ENCODE assay signal across 15 mouse cellular contexts in genomic region chr8:18268301-18268700, GRCm38 (mm10).
DNase-seq lines count a peak whose midpoint lies in the region; ATAC-seq and TF ChIP-seq lines count a peak whose summit lies in the region.
"Had no signal": no experiment of that assay in that cellular context is flagged by ENCODE, and none has a peak within 500 bp of the region (broad histone marks: within the 10 kb centered on the region; RNA-seq: fewer than 3 reads in every experiment).

No protein-coding gene starts in this region.

- H3K4me1 ChIP-seq in lung, embryonic 14.5 days (ENCODE audit: insufficient read depth), result no peaks in the 10 kb centered on the region
- H3K4me1 ChIP-seq in thymus, adult 2 months (replicated peaks; ENCODE audit: control insufficient read depth, insufficient read depth, low read length), result no peaks in the 10 kb centered on the region

- no peak overlapping the region for H3K4me3 ChIP-seq in lung, embryonic 14.5 days (ENCODE audit: low read depth, low read length)
- H3K4me3 ChIP-seq in thymus, adult 2 months (ENCODE audit: control insufficient read depth, insufficient read depth, low read length), result no peak overlapping the region
- H3K4me3 ChIP-seq: neural tube, embryonic 15.5 days had no signal

- no peak overlapping the region for H3K4me2 ChIP-seq in lung, embryonic 14.5 days
- H3K4me2 ChIP-seq: neural tube, embryonic 15.5 days had no signal

- no peak overlapping the region for H3K9ac ChIP-seq in lung, embryonic 14.5 days
- H3K9ac ChIP-seq: neural tube, embryonic 15.5 days had no signal

- TF ChIP-seq POLR2A in thymus, adult 2 months (IDR thresholded peaks at IDR 0.05; ENCODE audit: control insufficient read depth, extremely low read depth, insufficient read depth, low read length, poor library complexity), result no peak

- TF ChIP-seq CTCF in lung, embryonic 14.5 days (IDR thresholded peaks at IDR 0.05; ENCODE audit: low read depth), result no peak
- TF ChIP-seq CTCF in thymus, adult 2 months (IDR thresholded peaks at IDR 0.05; ENCODE audit: borderline replicate concordance, control insufficient read depth, extremely low read depth, insufficient read depth, low read length, poor library complexity), result no peak

- no peak overlapping the region for H3K27ac ChIP-seq in lung, embryonic 14.5 days (ENCODE audit: low read depth)
- no peak overlapping the region for H3K27ac ChIP-seq in thymus, adult 2 months (ENCODE audit: control insufficient read depth, insufficient read depth, low read length)
- H3K27ac ChIP-seq: neural tube, embryonic 15.5 days had no signal

- H3K27me3 ChIP-seq in lung, embryonic 14.5 days (ENCODE audit: insufficient read depth, low read length), result no peaks in the 10 kb centered on the region
- H3K27me3 ChIP-seq in thymus, adult 2 months (ENCODE audit: control insufficient read depth, insufficient read depth, low read length), result no peaks in the 10 kb centered on the region
- H3K27me3 ChIP-seq: CH12.LX; neural tube, embryonic 15.5 days had no signal

- WGBS in lung, embryonic 14.5 days, result 69% methylated on average over 7 of the region's 7 CpGs
- WGBS in thymus, adult 2 months, result 94% methylated on average over 7 of the region's 7 CpGs

- no peaks in the 10 kb centered on the region for H3K36me3 ChIP-seq in lung, embryonic 14.5 days (ENCODE audit: insufficient read depth)
- no peaks in the 10 kb centered on the region for H3K36me3 ChIP-seq in thymus, adult 2 months (ENCODE audit: control insufficient read depth, insufficient read depth, low read length)
- H3K36me3 ChIP-seq: neural tube, embryonic 15.5 days had no signal

- DNase-seq in lung, embryonic 14.5 days, result peak; percentile 8
- DNase-seq in lung, postnatal 14 days, result no peak
- DNase-seq in frontal cortex, postnatal 36 days (ENCODE audit: low spot score in 2 of 2), result peak; percentile 46 to 70
- peak; percentile 39 to 67 for DNase-seq in layer of hippocampus, postnatal 14 days (ENCODE audit: low spot score in 2 of 2)
- peak; percentile 15 for DNase-seq in right cerebral cortex, postnatal 14 days
- no peak for DNase-seq in embryo, embryonic 10.5 days (ENCODE audit: low spot score)
- no peak for DNase-seq in thymus, adult 2 months
- DNase-seq: adrenal gland, postnatal 10 days; cerebellum, adult 11-12 months; embryo, embryonic 11 days; kidney, adult 18-20 months; spleen, adult 18-20 months had no signal

- no peak for ATAC-seq in lung, embryonic 14.5 days (ENCODE audit: insufficient read depth)
- ATAC-seq: midbrain, embryonic 16.5 days had no signal

- H3K9me3 ChIP-seq in lung, embryonic 14.5 days (ENCODE audit: low read depth, low read length), result no peaks in the 10 kb centered on the region
- H3K9me3 ChIP-seq: neural tube, embryonic 15.5 days had no signal

Comparison
In these comparisons a context has a peak if more than half of its experiments do, and no peak if none do; other contexts are left out.
1. DNase-seq: peak in lung, embryonic 14.5 days (single experiment), frontal cortex, postnatal 36 days (2 of 2), layer of hippocampus, postnatal 14 days (2 of 2) and right cerebral cortex, postnatal 14 days (single experiment); none in lung, postnatal 14 days (single experiment), embryo, embryonic 10.5 days (single experiment) and thymus, adult 2 months (single experiment).